16 mouse cellular contexts compared by ENCODE assay signal in the genomic region with DNA sequence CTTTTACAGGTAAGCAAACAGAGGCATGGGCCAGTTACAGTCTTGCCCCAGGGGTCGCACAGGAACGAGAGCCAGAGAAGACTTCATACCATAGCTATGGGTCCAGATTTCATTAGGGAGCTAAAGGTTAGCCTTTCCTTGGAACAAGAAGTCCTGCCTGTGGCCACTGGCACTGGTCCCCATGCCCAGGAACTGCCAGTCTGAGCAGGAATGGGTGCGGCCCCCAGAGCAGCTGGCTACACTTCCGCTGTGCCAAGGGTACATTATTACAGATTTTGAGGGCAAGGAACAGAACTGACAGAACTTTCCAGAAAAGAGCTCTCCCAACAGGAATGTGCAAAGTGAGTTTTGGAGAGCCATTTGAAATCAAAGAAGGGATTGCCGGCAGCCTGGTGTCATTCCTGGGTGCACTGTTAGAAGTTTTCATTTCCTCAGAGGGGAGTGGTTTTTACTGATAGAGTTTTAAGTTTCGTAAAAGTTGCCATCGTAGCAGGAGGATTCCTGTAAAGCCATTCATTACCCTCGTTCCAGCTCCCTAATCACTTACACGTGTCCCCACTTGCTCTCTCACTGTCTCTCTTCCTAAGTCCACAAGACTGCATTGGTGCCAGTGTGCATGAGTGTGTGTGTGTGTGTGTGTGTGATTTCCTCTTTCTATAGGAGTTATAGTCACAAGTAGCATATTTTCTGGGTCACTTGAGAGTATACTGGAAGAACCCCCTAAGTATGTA.
DNase-seq lines count a peak whose midpoint lies in the region; ATAC-seq lines count a peak whose summit lies in the region.
"Had no signal": no experiment of that assay in that cellular context is flagged by ENCODE, and none has a peak within 500 bp of the region (broad histone marks: within the 10 kb centered on the region; RNA-seq: fewer than 3 reads in every experiment).

No protein-coding gene starts in this region.

- no peak overlapping the region for H3K27ac ChIP-seq in kidney, embryonic 14.5 days (ENCODE audit: low read depth, low read length)
- H3K27ac ChIP-seq: hindbrain, embryonic 14.5 days; kidney, postnatal 0 days; liver, embryonic 13.5 days; macrophage; midbrain, embryonic 13.5 days had no signal

- peaks cover 7% of the 10 kb centered on the region; the same call in 1 of the 2 replicates for H3K36me3 ChIP-seq in kidney, embryonic 14.5 days (ENCODE audit: control insufficient read depth, insufficient read depth, low read length)
- H3K36me3 ChIP-seq: liver, embryonic 13.5 days; midbrain, embryonic 13.5 days had no signal

- H3K9me3 ChIP-seq in kidney, embryonic 14.5 days (ENCODE audit: control insufficient read depth, low read length): peaks cover 8% of the 10 kb centered on the region
- H3K9me3 ChIP-seq: liver, embryonic 13.5 days had no signal

- intact Hi-C loops in gastrocnemius, postnatal 14 days (cut with DNase I; ENCODE audit: low total_unique reads): no loop called here

- H3K27me3 ChIP-seq in kidney, embryonic 14.5 days (ENCODE audit: control insufficient read depth, insufficient read depth, low read length): no peaks in the 10 kb centered on the region
- H3K27me3 ChIP-seq: liver, embryonic 13.5 days; midbrain, embryonic 13.5 days had no signal

- peak; percentile 14 for DNase-seq in adrenal gland, postnatal 25 days
- DNase-seq in adrenal gland, postnatal 4 days (ENCODE audit: low spot score in 2 of 2): no peak
- DNase-seq in kidney, adult 9 months: peak; percentile 83
- DNase-seq in gastrocnemius, postnatal 14 days: peak; percentile 39
- DNase-seq in lung, postnatal 14 days: peak; percentile 56
- no peak for DNase-seq in retina, postnatal 1 day
- DNase-seq: cerebellum, adult 9-11 months; heart, postnatal 10 days; liver, embryonic 13.5 days; right cerebral cortex, postnatal 14 days had no signal

- H3K4me1 ChIP-seq in kidney, embryonic 14.5 days (ENCODE audit: control insufficient read depth, insufficient read depth, low read length): no peaks in the 10 kb centered on the region
- H3K4me1 ChIP-seq: liver, embryonic 13.5 days; midbrain, embryonic 13.5 days had no signal

- no peak overlapping the region for H3K4me3 ChIP-seq in kidney, embryonic 14.5 days (ENCODE audit: low read length)
- H3K4me3 ChIP-seq: liver, embryonic 13.5 days; midbrain, embryonic 13.5 days had no signal

- no peak for ATAC-seq in kidney, embryonic 14.5 days (ENCODE audit: low FRiP score, low TSS enrichment)
- ATAC-seq in frontal cortex, adult (ENCODE audit: low TSS enrichment): no peak
- ATAC-seq: midbrain, embryonic 13.5 days had no signal

- H3K4me2 ChIP-seq in kidney, embryonic 14.5 days (replicated peaks; ENCODE audit: low read depth, low read length): no peak overlapping the region
- H3K4me2 ChIP-seq: hindbrain, embryonic 14.5 days; liver, embryonic 13.5 days; midbrain, embryonic 13.5 days had no signal

- H3K9ac ChIP-seq in kidney, embryonic 14.5 days (ENCODE audit: low read depth, low read length): no peak overlapping the region
- H3K9ac ChIP-seq: hindbrain, embryonic 14.5 days; liver, embryonic 13.5 days; midbrain, embryonic 13.5 days had no signal

- WGBS in kidney, embryonic 14.5 days: 74% methylated on average over 9 of the region's 9 CpGs

Comparison
In these comparisons a context has a peak if more than half of its experiments do, and no peak if none do; other contexts are left out.
1. DNase-seq: peak in adrenal gland, postnatal 25 days (single experiment), kidney, adult 9 months (single experiment), gastrocnemius, postnatal 14 days (single experiment) and lung, postnatal 14 days (single experiment); none in adrenal gland, postnatal 4 days (0 of 2) and retina, postnatal 1 day (single experiment).